Mouse (Mus musculus): Measurements from ENCODE around the gene Mgat4a.
"Not testable (repeated sequence)": the region's sequence is repeated elsewhere in the genome, so short reads cannot be mapped to it uniquely, and the experiment has no call there.

Gene Mgat4a

DNA sequence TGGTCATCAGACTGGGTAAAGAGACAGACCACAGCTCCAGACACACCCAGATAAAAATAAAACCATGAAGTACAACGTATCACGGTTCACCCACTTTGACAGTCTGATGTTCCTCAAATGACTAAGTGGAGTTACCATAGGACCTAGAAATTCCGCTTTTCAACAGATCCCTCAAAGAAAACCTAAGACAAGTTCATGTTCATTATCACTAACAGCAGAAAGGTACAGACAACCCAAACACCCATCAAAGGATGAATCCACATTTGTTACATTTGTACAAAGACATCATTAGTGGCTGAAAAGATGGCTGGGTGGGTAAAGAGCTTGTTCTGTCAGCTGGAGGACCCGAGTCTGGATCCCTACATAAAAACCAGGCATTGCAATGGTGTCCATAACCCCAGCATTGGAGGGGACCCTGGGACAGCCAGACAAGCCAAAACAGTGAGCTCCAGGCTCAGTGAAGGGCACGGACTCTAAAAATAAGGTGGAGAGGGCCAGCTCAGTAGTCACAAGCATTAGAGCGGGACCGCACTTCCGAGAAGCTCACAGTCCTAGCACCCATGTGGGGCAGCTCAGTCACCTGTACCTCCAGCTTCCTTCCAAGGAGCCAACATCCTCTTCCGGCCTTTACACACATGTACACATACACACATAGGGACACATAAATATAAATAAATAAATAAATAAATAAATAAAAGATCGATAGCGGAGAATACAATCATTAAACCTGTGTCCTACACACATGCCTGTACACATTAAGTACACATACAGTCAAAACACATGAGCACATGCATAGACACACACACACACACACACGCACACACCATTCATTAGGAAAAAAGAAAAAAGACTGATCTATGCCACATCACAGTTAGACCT lies 8.9 kb downstream of the Mgat4a start:
- DNase-seq, result no peak

DNA sequence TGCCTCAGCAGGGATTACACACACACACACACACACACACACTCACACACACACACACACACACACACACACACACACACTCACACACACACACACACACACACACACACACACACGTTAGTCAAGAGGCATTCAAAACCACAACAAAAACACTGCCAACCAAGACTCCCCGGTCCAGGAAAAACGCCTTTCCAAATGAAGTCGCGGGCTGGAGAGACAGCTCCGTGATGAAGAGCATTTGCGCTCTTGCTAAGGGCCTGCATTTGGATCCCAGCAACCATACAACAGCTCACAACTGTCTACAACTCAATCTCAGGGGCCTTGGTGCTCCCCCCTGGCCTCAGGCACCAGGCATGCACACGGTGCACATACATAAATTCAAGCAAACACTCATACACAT lies 10.8 kb downstream of the Mgat4a start:
- DNase-seq, result no peak

DNA sequence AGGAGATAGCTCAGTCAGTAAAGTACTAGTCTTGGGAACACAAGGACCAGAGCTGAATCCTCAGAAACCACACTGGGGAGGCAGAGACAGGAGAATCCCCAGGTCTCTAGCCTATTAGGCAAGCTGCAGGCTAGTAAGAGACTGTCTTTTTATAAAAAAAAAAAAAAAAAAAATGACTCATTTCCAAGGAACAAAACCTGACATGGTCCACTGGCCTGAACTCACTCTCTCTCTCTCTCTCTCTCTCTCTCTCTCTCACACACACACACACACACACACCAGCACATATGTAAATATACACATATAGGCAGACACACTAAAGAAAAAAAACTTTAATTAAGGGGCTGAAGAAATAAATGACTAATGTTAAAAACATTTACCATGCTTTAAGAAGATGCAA lies 14.6 kb downstream of the Mgat4a start:
- DNase-seq, result no peak

DNA sequence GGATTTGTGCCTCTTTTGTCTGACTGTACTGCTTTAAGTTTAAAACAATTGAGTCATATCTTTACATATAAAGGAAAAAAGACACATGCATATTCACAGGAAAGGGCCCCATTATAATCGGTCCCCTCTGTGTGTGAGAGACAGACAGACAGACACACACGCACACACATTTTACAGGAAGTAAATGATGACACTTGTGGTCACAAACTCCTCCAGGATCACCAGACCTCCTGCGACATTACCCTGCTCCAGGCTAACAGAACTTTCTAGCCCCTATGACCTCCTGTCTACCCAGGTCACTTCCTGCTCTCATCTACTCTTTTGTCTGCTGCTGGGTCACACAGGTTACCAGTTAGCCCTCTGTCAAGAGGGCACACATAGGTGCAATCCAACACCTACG lies 16.1 kb downstream of the Mgat4a start:
- DNase-seq, result no peak

DNA sequence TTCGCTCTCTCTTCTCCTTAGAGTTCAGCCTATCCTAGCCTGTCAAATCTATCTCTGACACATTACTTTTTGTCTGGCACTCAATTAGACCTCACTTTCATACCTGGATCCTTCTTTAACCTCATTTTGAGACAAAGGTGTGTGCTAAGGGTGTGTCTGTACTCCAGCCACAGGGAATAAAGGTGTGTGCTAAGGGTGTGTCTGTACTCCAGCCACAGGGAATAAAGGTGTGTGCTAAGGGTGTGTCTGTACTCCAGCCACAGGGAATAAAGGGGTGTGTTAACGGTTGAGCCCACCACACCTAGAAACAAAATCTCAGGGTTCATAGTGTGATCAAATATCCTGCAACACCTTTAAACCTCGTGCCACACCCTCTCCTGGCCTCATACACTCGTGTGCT lies 16.7 kb downstream of the Mgat4a start:
- not testable (repeated sequence) for DNase-seq

DNA sequence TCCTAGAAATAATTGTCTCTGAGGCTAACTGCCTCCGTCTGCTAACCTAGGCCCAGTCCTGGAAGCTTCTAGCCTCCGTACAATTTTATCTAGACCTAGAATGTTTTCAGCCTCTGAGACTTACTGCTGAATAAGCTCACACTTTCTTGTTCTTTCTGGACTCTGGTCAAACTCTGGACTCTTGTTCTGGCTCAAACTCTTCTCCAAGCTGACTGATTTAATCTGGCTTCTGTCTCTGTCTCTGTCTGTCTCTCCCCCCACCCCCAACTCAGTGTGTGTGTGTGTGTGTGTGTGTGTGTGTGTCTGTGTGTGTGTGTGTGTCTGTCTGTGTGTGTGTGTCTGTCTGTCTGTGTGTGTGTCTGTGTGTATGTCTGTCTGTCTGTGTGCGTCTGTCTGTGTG lies 17.3 kb downstream of the Mgat4a start:
- DNase-seq, result not testable (repeated sequence)

DNA sequence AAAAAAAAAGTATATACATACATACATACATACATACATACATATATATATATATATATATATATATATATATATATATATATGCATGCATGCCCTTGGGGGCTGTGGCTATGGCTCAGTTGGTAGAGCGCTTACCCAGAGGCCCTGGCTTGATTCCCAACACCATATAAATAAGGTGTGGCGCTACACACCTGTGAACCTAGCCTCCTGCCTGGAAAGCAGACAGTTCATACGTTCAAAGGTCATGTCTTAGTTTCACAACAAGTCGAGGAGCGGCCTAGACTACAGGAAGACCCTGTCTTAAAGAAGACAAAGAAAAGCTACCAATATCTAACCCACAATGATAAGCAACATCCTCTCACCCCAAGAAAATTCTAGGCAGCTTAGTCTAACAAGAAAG lies 18.7 kb downstream of the Mgat4a start:
- DNase-seq, result no peak

DNA sequence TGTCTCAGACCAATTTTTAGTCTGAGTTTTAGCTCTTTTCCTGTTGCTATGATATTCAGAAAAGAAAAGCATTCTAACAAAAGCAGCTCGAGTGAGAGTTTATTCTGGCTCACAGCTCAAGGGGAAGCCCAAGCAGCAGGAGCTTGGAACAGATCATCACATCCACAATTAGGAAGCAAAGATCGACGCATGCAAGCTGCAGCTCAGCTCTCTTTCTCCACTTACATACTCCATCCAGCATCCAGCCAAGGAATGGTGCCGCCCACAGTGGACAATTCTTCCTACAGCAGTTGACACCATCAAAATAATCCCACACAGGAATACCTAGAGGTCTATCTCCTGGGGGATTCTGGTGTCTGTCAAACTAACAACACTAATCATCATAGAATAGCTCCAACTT lies 22.0 kb downstream of the Mgat4a start:
- no peak for DNase-seq

DNA sequence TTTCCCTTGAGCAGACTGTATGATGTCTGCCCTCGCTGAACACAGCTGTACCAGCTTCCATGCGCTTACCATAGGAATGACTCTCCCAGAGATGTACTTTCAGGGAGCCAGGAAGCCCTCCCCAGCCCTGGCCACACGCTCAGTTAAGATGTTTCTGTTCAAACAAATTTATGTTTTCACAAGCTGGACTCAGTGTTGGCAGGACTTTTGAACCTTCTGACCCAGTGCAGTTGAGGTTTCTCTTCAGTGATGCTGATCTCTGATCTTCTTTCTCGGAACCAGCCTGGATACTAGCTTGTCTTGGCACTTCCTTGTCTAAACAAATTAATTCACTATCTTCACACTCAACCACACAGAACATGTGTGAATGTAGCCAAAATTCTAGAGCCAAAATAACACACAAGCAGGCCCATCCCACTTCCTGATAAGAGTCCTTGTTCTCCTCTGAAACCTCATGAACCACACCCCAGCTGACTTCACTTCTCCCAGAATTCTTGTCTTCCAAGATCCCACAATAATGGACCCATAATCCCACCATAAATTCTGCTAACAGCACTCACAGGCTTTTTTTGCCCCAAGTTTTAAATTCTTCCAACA lies 22.6 kb downstream of the Mgat4a start:
- DNase-seq, result no peak

DNA sequence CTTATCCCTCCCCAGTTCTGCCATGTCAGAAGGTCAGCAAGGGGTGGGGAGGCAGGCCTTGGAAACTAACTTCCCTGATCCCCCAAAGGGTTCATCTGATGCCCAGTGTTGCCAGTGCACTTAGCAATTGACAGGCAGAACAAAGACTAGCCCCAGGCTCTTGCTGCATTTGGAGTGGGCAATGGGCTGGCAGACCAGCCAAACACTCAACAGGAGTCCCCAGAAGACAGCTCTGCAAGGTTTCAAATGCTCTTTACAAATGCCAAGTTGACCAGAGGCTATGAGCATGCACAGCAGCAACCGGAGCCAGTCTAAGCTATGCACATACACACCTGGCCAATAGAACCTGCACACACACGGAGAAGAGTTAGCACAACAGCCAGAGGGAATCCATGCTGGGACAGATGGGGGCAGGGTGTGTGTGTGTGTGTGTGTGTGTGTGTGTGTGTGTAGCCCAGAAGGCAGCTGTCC lies 27.8 kb downstream of the Mgat4a start:
- DNase-seq, result no peak

DNA sequence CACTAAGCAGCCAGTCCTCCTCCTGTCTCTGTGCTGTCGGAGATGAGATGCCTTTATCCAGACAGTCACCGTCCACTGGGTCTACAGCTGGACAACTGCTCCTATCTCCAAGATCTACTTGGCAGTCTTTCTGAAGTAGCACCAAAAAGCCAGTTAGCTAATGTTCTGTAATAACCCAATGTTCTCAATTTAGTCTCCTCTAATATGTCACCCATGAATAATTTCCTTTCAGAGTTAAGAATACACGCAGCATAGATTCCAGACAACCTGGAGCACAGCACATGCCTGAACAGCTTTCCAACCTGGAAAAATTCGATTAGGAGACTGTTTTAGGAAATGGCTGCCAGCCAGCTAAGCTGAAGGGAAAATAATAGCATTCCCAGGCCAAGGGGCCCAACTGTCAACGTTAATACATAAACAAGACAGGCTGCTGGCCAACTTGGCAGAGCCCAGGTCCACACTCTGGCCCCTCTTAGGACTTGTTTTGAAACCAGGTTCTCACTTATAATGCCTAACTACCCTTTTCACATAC lies 28.6 kb downstream of the Mgat4a start:
- DNase-seq, result no peak

DNA sequence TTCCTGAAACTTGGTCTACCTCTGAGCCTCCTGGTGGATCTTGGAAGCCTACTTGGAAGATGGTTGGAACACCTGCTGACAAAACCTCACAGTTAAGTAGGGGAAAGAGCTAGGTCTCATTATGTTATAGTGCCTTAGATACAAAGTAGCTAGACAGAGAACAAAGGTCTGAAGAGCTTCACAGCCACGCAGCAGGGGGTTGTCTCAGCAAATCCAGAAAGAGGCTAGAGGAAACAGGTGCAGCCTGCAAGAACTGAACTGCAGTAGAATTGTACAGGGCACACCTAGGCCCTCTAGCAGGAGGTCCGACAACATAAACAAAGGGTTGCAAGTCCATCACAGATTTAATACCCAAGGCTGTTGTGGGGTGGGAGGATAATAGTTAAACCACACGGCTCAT lies 30.6 kb downstream of the Mgat4a start:
- no peak for DNase-seq

DNA sequence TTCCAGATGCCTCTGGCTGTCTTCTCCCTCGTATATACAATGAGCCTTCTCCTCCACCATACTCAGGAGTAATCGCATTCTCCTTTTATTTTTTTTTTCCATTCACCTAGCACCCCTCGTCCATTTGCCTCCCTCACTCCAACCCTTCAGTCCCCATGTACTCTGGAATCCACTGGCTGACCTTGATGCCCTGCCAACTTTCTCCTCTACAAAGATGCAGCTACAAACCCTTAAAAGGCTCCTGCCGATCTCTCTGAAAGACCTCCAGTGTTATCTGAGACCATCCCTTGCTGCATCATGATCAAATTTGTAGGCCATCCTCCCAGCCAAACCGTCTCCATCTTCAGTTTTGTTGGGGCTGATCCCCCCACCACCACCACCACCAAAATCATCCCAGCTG lies 31.4 kb downstream of the Mgat4a start:
- no peak for DNase-seq

DNA sequence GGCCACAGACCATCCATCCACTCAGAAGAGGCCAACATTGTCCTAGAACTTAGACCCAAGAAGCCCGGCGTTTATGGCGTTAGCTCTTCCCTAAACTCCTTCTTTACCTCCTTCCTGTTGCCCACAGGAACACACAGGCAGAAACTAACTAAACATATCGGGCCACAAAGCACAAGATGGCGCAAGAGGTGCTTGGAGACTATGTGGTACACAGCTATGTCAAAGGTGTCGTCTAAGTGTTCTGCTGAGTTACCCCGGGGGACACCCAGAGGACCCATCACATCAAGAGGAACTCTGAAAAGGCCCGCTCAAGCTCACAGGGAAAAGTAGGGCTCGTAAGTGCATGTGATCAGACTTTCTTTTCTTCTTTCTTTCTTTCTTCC lies 35.5 kb downstream of the Mgat4a start:
- DNase-seq, result no peak

DNA sequence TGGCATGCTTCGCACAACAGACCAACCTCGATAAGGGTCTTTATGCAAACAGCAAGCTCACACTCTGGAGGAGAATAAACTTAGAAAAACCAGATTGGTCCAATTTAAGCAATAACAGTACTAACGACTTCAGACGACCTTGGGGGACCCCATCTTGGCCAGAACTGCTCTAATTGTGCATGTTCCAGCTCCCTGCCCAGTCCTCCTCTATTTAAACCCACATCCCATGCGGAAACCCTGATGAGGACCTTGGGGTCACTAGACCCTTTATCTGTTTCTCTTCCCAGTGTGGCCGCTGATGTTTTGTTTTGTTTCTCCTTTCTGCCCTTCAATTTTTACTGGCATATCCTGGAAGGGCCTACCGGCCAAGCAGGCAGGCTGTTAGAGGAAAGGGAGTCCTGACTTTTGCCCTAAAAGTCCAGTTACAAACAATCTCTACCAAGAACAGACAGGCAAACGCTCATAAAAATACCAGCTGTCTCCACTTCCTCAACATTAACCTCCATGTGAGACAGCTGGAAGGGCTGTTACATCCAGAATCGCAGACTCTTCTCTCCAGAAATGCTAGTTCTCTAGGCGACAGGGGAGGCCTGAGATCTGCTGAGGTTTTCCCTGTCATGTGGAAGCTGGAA lies 36.0 kb downstream of the Mgat4a start:
- no peak for DNase-seq

DNA sequence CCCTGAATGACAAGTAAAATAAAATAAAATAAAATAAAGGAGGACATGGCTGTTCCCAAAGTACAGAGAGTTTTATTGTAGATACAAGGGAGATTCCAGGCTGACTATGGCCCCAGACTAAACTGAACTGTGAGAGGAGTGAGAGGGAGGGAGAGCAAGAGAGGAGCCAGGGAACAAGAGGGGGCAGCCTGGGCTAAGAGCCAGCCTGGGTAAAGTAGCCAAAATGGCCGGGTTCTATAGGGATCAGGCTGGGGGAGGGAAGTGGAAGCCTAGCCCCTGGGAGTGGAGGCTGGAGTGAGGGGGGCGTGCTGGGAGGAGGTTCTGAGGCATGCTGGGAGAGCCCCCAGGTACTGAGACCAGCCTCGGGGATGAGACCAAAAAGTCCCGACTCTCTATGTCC lies 37.2 kb downstream of the Mgat4a start:
- DNase-seq, result no peak

DNA sequence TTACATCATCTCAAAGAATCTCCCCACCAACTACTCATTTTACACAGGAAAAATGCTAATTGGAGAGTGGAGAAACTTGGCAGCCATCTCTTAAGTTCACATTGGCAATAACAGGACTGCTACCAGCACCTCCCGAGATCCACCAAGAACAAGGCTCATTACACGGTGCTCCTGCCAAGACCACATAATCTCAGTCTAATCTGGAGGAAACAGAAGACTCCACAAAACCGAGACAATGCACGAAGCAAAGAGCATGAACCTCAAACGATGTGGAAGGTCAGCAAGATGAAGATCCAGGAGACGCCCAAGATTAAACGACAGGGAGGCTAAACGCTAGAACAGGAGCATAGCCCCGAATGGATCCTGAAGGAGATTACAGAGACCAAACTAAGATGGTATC lies 38.5 kb downstream of the Mgat4a start:
- DNase-seq, result no peak

DNA sequence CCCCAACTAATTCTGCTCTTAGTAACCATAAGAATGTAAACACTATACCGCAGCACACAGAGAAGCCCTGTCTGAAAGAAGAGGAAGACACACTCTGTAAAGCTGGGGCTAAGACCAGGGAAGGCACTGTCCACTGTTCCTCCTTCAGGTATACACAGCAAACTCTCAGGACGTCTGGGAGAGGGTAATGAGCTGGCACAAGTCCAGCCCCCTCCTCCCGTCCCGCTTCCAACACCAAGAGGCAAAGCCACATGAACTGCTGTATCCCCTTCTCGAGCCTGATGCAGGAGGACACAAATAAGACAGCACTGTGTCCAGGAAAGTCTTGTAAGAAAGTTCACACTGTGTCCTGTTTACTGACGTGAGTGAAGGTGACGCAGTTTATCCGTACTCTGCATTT lies 40.1 kb downstream of the Mgat4a start:
- DNase-seq, result no peak

DNA sequence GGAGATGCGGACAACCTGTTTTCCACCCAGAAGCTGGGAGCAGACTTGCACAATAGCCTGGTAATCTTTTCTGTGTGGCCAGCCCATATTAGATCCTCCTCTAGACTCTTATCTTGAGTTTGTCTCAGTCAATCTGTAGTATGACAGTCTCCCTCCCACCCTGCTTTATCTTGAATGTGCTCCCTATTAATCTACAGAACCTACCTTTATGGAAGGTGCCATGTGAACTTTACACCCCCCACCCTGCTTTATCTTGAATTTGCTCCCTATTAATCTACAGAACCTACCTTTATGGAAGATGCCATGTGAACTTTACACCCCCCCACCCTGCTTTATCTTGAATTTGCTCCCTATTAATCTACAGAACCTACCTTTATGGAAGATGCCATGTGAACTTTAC lies 41.4 kb downstream of the Mgat4a start:
- not testable (repeated sequence) for DNase-seq

DNA sequence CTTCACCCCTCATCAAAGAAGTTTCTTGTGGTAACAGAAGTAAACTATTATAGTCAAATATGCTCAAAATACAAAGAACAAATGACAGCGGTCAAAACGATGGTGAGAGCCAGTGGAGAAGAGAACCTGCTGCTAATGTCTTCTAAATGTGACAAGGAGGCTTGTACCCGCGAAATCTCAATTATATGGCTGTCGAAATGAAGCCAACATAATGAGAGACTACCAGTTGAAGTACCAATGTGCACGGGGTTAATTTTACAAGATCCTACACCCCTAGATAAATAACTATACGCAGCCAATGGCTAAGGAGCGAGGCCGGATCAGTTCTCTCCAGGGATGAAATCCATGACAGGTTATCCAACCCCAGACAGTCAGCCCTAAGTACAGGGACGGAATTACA lies 41.9 kb downstream of the Mgat4a start:
- no peak for DNase-seq

DNA sequence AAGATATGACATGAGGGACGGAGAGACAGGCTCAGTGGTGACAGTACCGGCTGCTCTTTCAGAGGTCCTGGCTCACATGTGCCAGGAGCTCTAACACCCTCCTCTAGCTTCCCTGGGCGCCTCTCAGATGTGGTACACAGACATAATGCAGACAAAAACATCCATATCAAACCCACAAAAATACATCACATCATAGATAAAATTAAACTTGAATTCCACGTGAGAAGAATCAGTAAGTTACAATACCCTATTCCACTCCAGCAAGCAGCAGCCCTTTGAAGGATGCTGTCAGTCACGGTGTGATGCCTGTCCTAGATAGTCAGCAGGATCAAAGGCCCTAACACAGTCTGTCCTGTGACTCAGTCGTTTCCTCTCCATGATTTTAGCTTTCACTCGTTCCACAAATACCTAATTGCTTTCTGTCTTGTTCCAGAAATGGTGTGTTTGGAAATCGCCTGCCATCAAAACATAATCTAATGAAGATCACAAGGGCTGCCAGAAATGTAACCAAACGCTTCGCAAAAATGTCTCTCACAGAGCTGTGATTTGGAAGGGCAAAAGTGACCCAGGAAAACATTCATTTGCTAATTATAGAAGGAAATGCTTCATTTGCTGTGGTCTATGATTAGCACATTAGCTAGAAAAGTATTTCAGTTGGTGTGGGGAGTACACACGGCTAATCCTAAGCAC lies 44.1 kb downstream of the Mgat4a start:
- DNase-seq, result no peak

DNA sequence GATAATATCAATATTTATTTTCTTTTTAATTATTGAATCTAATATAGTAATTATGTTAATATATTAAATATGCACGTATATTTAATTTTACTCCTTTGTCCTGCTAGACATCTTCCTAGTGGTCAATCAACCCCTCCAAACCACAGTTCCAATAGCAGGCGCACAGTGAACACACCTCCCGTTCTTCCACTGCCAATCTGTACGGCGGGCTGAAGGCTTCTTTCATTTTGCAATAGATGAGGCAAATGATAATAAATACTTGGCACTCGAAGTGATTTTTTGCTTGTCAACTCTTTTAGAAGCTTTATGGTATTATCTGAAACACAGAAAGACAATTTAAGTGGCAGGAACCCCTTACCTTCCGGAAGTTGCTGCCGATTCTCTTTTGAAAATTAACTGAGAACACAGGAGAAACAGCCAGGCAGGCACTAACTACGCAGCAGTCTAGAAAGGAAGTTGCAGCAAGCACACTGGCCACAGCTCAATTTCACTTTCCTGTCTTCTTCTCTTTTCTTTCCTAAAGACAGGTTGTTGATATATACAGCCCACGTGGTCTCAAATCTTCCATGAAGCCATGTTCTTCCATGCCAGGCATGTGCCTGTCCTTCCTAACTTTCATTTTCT lies 45.0 kb downstream of the Mgat4a start:
- no peak for DNase-seq

DNA sequence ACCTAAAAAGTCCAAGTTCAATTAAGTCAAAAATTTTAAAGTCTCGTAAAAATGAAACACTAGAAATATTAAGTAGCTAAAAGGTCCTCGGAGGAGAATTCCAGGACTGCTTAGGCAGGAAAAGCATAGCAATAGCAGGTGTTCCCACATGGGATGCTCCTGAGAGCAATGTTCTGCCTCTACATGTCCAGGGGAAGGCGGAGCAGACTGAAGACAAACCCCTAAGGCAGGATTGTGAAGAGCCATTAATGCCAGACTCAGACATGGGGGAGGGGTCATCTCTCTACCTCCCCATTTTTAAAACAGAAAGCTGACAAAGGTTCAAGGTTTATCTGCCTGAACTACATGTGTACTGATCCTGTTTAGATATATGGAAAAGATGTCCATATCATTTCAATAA lies 45.7 kb downstream of the Mgat4a start:
- no peak for DNase-seq
